Mouse (Mus musculus): ENCODE measurements around the gene Stmnd1. TPM values are rescaled to one million over a fixed set of nuclear protein-coding genes. Genes with fewer than 3 reads are reported as not detected.
"Not testable (repeated sequence)": the region's sequence is repeated elsewhere in the genome, so short reads cannot be mapped to it uniquely, and the experiment has no call there.

Stmnd1 gene
- polyA plus RNA-seq (2015; fragmentation: Nextera tagmentation; extraction: Ambion mirVana) = 0.33 and 0.49 TPM in 2 replicates

- Histone ChIP-seq H3K27me3 (no peaks in the 10 kb centered on the region), H3K9me3 (replicated peaks) (no peaks in the 10 kb centered on the region), H3K27ac (peak within 1 kb of the TSS; percentile 35; the same call in 1 of the 2 replicates), H3K4me1 (replicated peaks) (peaks cover 21% of the 10 kb centered on the region), H3K4me2 (peak within 1 kb of the TSS; percentile 58), H3K36me3 (no peaks in the 10 kb centered on the region), H3K4me3 (peak within 1 kb of the TSS; percentile 32), H3K9ac (no peak within 1 kb of the TSS)
- ATAC-seq (replicated peaks; ENCODE audit: insufficient number of reproducible peaks, insufficient read depth, low FRiP score, low read depth) = peak; percentile 59; the same call in 1 of the 2 replicates
- 15% methylated on average over 7 of the region's 8 CpGs for WGBS
Observed at GRCm38 (mm10) chr13:46273453-46274110, at the start of gene Stmnd1. Stmnd1 (plus strand) TSS chr13:46273721.

- Histone ChIP-seq H3K36me3 (no peaks in the 10 kb centered on the region), H3K27me3 (no peaks in the 10 kb centered on the region), H3K27ac (no peak overlapping the region), H3K4me3 (no peak overlapping the region), H3K9me3 (replicated peaks) (no peaks in the 10 kb centered on the region), H3K4me2 (no peak overlapping the region), H3K9ac (no peak overlapping the region), H3K4me1 (replicated peaks) (peaks cover 15% of the 10 kb centered on the region; the same call in 1 of the 2 replicates)
- ATAC-seq (replicated peaks; ENCODE audit: insufficient number of reproducible peaks, insufficient read depth, low FRiP score, low read depth) = no peak
- 20% methylated on average over 2 of the region's 2 CpGs for WGBS
Observed at GRCm38 (mm10) chr13:46226956-46227355, 46.6 kb upstream of the Stmnd1 start.

- Histone ChIP-seq H3K4me1 (replicated peaks) (peaks cover 15% of the 10 kb centered on the region; the same call in 1 of the 2 replicates), H3K36me3 (no peaks in the 10 kb centered on the region), H3K9ac (no peak overlapping the region), H3K27ac (no peak overlapping the region), H3K9me3 (replicated peaks) (no peaks in the 10 kb centered on the region), H3K4me3 (no peak overlapping the region), H3K4me2 (no peak overlapping the region), H3K27me3 (no peaks in the 10 kb centered on the region)
- no peak for ATAC-seq (replicated peaks; ENCODE audit: insufficient number of reproducible peaks, insufficient read depth, low FRiP score, low read depth)
- 85% methylated on average over 4 of the region's 4 CpGs for WGBS
Observed at GRCm38 (mm10) chr13:46227486-46227885, 46.0 kb upstream of the Stmnd1 start.

- not testable (repeated sequence) for H3K9ac ChIP-seq; H3K27me3 ChIP-seq; H3K4me3 ChIP-seq; H3K36me3 ChIP-seq; ATAC-seq (replicated peaks; ENCODE audit: insufficient number of reproducible peaks, insufficient read depth, low FRiP score, low read depth); H3K4me2 ChIP-seq; H3K27ac ChIP-seq; H3K9me3 ChIP-seq (replicated peaks)
- peaks cover 15% of the 10 kb centered on the region; the same call in 1 of the 2 replicates for H3K4me1 ChIP-seq (replicated peaks)
- WGBS = 91% methylated on average over 1 of the region's 1 CpGs
Observed at GRCm38 (mm10) chr13:46228750-46229149, 44.8 kb upstream of the Stmnd1 start.

- Histone ChIP-seq H3K27ac (peak overlapping the region; percentile 39), H3K36me3 (no peaks in the 10 kb centered on the region), H3K27me3 (no peaks in the 10 kb centered on the region), H3K4me3 (no peak overlapping the region), H3K4me1 (replicated peaks) (peaks cover 15% of the 10 kb centered on the region; the same call in 1 of the 2 replicates), H3K9ac (no peak overlapping the region), H3K4me2 (no peak overlapping the region), H3K9me3 (replicated peaks) (no peaks in the 10 kb centered on the region)
- ATAC-seq (replicated peaks; ENCODE audit: insufficient number of reproducible peaks, insufficient read depth, low FRiP score, low read depth) = peak; percentile 53; the same call in 1 of the 2 replicates
- WGBS = 48% methylated on average over 5 of the region's 5 CpGs
Observed at GRCm38 (mm10) chr13:46231514-46232085, 41.9 kb upstream of the Stmnd1 start.

GRCm38 (mm10) chr13:46237723-46238349 is 35.7 kb upstream of the Stmnd1 start:
- 73% methylated on average over 7 of the region's 7 CpGs for WGBS
- ATAC-seq (replicated peaks; ENCODE audit: insufficient number of reproducible peaks, insufficient read depth, low FRiP score, low read depth) = no peak
- Histone ChIP-seq H3K27ac (no peak overlapping the region), H3K9ac (no peak overlapping the region), H3K27me3 (no peaks in the 10 kb centered on the region), H3K36me3 (no peaks in the 10 kb centered on the region), H3K4me2 (no peak overlapping the region), H3K9me3 (replicated peaks) (no peaks in the 10 kb centered on the region), H3K4me1 (replicated peaks) (no peaks in the 10 kb centered on the region), H3K4me3 (no peak overlapping the region)

- Histone ChIP-seq H3K9me3 (replicated peaks) (no peaks in the 10 kb centered on the region), H3K27me3 (no peaks in the 10 kb centered on the region), H3K27ac (no peak overlapping the region), H3K4me1 (replicated peaks) (no peaks in the 10 kb centered on the region), H3K36me3 (no peaks in the 10 kb centered on the region), H3K9ac (no peak overlapping the region), H3K4me2 (no peak overlapping the region), H3K4me3 (no peak overlapping the region)
- no peak for ATAC-seq (replicated peaks; ENCODE audit: insufficient number of reproducible peaks, insufficient read depth, low FRiP score, low read depth)
- WGBS = 79% methylated on average over 7 of the region's 7 CpGs
Observed at GRCm38 (mm10) chr13:46238796-46239195, 34.7 kb upstream of the Stmnd1 start.

- H3K4me3 ChIP-seq = no peak overlapping the region
- WGBS = 73% methylated on average over 9 of the region's 9 CpGs
- H3K9ac ChIP-seq = no peak overlapping the region
- ATAC-seq (replicated peaks; ENCODE audit: insufficient number of reproducible peaks, insufficient read depth, low FRiP score, low read depth) = no peak
- no peaks in the 10 kb centered on the region for H3K36me3 ChIP-seq
- H3K27ac ChIP-seq = no peak overlapping the region
- H3K4me1 ChIP-seq (replicated peaks) = no peaks in the 10 kb centered on the region
- H3K9me3 ChIP-seq (replicated peaks) = no peaks in the 10 kb centered on the region
- H3K4me2 ChIP-seq = no peak overlapping the region
- H3K27me3 ChIP-seq = no peaks in the 10 kb centered on the region
Observed at GRCm38 (mm10) chr13:46241391-46242188, 31.9 kb upstream of the Stmnd1 start.

GRCm38 (mm10) chr13:46253753-46254152 is 19.8 kb upstream of the Stmnd1 start:
- Histone ChIP-seq H3K27me3 (no peaks in the 10 kb centered on the region), H3K27ac (no peak overlapping the region), H3K4me3 (no peak overlapping the region), H3K4me1 (replicated peaks) (peaks cover 5% of the 10 kb centered on the region), H3K36me3 (no peaks in the 10 kb centered on the region), H3K9me3 (replicated peaks) (no peaks in the 10 kb centered on the region), H3K4me2 (no peak overlapping the region), H3K9ac (no peak overlapping the region)
- WGBS = 68% methylated on average over 3 of the region's 3 CpGs
- ATAC-seq (replicated peaks; ENCODE audit: insufficient number of reproducible peaks, insufficient read depth, low FRiP score, low read depth) = no peak

- H3K4me2 ChIP-seq = no peak overlapping the region
- no peak overlapping the region for H3K27ac ChIP-seq
- H3K4me1 ChIP-seq (replicated peaks) = peaks cover 5% of the 10 kb centered on the region
- H3K9ac ChIP-seq = no peak overlapping the region
- no peaks in the 10 kb centered on the region for H3K9me3 ChIP-seq (replicated peaks)
- no peaks in the 10 kb centered on the region for H3K36me3 ChIP-seq
- ATAC-seq (replicated peaks; ENCODE audit: insufficient number of reproducible peaks, insufficient read depth, low FRiP score, low read depth) = no peak
- H3K4me3 ChIP-seq = no peak overlapping the region
- H3K27me3 ChIP-seq = no peaks in the 10 kb centered on the region
- 86% methylated on average over 5 of the region's 5 CpGs for WGBS
Observed at GRCm38 (mm10) chr13:46254171-46254570, 19.4 kb upstream of the Stmnd1 start.

- peaks cover 5% of the 10 kb centered on the region for H3K4me1 ChIP-seq (replicated peaks)
- H3K36me3 ChIP-seq = no peaks in the 10 kb centered on the region
- H3K4me2 ChIP-seq = no peak overlapping the region
Observed at GRCm38 (mm10) chr13:46255616-46256015, 17.9 kb upstream of the Stmnd1 start.

More at GRCm38 (mm10) chr13:46255616-46256015, 17.9 kb upstream of the Stmnd1 start:
- Histone ChIP-seq H3K4me3 (no peak overlapping the region), H3K9me3 (replicated peaks) (no peaks in the 10 kb centered on the region), H3K27me3 (no peaks in the 10 kb centered on the region), H3K27ac (no peak overlapping the region), H3K9ac (no peak overlapping the region)
- WGBS = 50% methylated on average over 6 of the region's 6 CpGs
- ATAC-seq (replicated peaks; ENCODE audit: insufficient number of reproducible peaks, insufficient read depth, low FRiP score, low read depth) = no peak
